Mouse (Mus musculus) hindbrain, postnatal 0 days (tissue): ENCODE results near the gene Rasgrp4. TPM values are rescaled to one million over a fixed set of nuclear protein-coding genes. Genes with fewer than 3 reads are reported as not detected.
"Not testable (repeated sequence)": the region's sequence is repeated elsewhere in the genome, so short reads cannot be mapped to it uniquely, and the experiment has no call there.

Experiments
- ATAC-seq: fragments of 200-750 bp; cut with Nextera tagmentation; 2 replicates; pipeline ENCODE4 v1.8.0; 2017; ENCODE audit warnings: mild to moderate bottlenecking, moderate TSS enrichment, moderate library complexity
- DNase-seq: peaks from one replicate; pipeline ENCODE4 v3.0.0-alpha.2; 2015; ENCODE audit warnings: low spot score
- H3K27ac ChIP-seq: fragments of 300-500 bp; sonication (generic); 2 replicates; pipeline ENCODE4 v1.5.1; 2014; ENCODE audit warnings: mild to moderate bottlenecking
- H3K27me3 ChIP-seq: fragments of 300-500 bp; sonication (generic); 2 replicates; pipeline ENCODE4 v1.6.1; 2014; ENCODE audit warnings: low read length, mixed read lengths; ENCODE audit not compliant: insufficient read depth
- H3K36me3 ChIP-seq: fragments of 300-500 bp; sonication (generic); 2 replicates; pipeline ENCODE4 v1.6.1; 2014; ENCODE audit warnings: low read length, mixed read lengths; ENCODE audit not compliant: insufficient read depth
- H3K4me1 ChIP-seq: fragments of 300-500 bp; sonication (generic); 2 replicates; pipeline ENCODE4 v1.6.1; 2014; ENCODE audit warnings: antibody characterized with exemption, low read length, mixed read lengths; ENCODE audit not compliant: insufficient read depth
- H3K4me2 ChIP-seq: fragments of 300-500 bp; sonication (generic); 2 replicates; pipeline ENCODE4 v1.6.1; 2014; ENCODE audit warnings: low read depth, mild to moderate bottlenecking, low read length, moderate library complexity, mixed read lengths
- H3K4me3 ChIP-seq: fragments of 300-500 bp; sonication (generic); 2 replicates; pipeline ENCODE4 v1.5.1; 2014; ENCODE audit warnings: low read length
- H3K9ac ChIP-seq: fragments of 300-500 bp; sonication (generic); replicated peaks from 2 replicates; pipeline ENCODE4 v1.6.1; 2014; ENCODE audit warnings: mild to moderate bottlenecking, low read length, moderate library complexity, mixed read lengths
- H3K9me3 ChIP-seq: fragments of 300-500 bp; sonication (generic); 2 replicates; pipeline ENCODE4 v1.6.1; 2016; ENCODE audit warnings: low read length, mixed read lengths
- CTCF ChIP-seq: IDR thresholded peaks from 2 replicates; pipeline ENCODE4 v1.5.1; 2016; ENCODE audit warnings: antibody characterized with exemption, control low read depth, low read depth
- WGBS: fragments of 180-500 bp; shearing (Covaris S2); extraction: QIAGEN DNeasy Blood & Tissue Kit; methylation state at CpG from one replicate; pipeline ENCODE4 v1.1.7; 2014; 5-methylcytosine and 5-hydroxymethylcytosine counted together
- polyA plus RNA-seq: library from polyadenylated mRNA; unstranded; fragments of >200 nt; fragmentation: Nextera tagmentation; extraction: Ambion mirVana; gene quantifications from 2 replicates; pipeline ENCODE4 v1.2.1, GENCODE M21; 2015
- total RNA-seq: library from RNA; depleted of rRNA; stranded (reverse); fragments of >200 nt; gene quantifications from 2 replicates; pipeline ENCODE4 v1.2.3, GENCODE M21; 2014; rRNA removed

The Rasgrp4 gene
- total and polyA plus RNA-seq, 2 experiments from 2014 or later = 1.3 to 3.3 TPM

DNA sequence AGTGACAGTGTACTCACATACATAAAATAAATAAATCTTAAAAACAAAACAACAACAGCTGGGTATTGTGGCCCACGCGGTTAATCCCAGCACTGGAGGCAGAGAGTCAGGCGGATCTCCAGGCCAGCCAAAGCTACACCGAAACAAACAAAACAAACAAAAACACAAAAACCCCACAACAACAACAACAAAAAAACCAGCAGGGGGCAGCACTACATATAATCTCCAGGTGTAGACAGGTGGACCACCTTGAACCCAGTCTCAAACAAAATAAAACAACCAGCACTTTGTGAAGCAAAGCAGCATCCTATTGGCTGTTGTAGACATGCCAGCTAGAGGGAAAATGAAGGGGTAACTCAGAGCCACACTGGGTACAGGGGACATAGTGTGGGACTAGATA is 43.5 kb downstream of the Rasgrp4 start:
- WGBS = 85% methylated on average over 4 of the region's 4 CpGs
- no peak overlapping the region for H3K4me3 ChIP-seq
- ATAC-seq (no peak), DNase-seq (no peak)
- no peak overlapping the region for H3K9ac ChIP-seq
- H3K27ac ChIP-seq = no peak overlapping the region
- peak; percentile 37; the same call in 1 of the 2 replicates for TF ChIP-seq CTCF
- H3K36me3 ChIP-seq = peaks cover 32% of the 10 kb centered on the region
- peaks cover 10% of the 10 kb centered on the region for H3K4me1 ChIP-seq
- H3K27me3 ChIP-seq = peaks cover 12% of the 10 kb centered on the region; the same call in 1 of the 2 replicates
- H3K4me2 ChIP-seq = no peak overlapping the region
- H3K9me3 ChIP-seq = no peaks in the 10 kb centered on the region

- TF ChIP-seq CTCF = no peak
- H3K9ac ChIP-seq = peak overlapping the region; percentile 73
- no peaks in the 10 kb centered on the region for H3K9me3 ChIP-seq
- ATAC-seq = no peak
- H3K27ac ChIP-seq = no peak overlapping the region
- DNase-seq = no peak
- H3K27me3 ChIP-seq = 0 out of 2 replicates have a peak, but pooled peaks cover under 1% of the 10 kb centered on the region
- H3K36me3 ChIP-seq = peaks cover 22% of the 10 kb centered on the region
- peak overlapping the region; percentile 49 for H3K4me3 ChIP-seq
- WGBS = 59% methylated on average over 7 of the region's 7 CpGs
- peak overlapping the region; percentile 85 for H3K4me2 ChIP-seq
- peaks cover 10% of the 10 kb centered on the region for H3K4me1 ChIP-seq
Observed at GRCm38 (mm10) chr7:29179323-29179722, 44.7 kb downstream of the Rasgrp4 start.

DNA sequence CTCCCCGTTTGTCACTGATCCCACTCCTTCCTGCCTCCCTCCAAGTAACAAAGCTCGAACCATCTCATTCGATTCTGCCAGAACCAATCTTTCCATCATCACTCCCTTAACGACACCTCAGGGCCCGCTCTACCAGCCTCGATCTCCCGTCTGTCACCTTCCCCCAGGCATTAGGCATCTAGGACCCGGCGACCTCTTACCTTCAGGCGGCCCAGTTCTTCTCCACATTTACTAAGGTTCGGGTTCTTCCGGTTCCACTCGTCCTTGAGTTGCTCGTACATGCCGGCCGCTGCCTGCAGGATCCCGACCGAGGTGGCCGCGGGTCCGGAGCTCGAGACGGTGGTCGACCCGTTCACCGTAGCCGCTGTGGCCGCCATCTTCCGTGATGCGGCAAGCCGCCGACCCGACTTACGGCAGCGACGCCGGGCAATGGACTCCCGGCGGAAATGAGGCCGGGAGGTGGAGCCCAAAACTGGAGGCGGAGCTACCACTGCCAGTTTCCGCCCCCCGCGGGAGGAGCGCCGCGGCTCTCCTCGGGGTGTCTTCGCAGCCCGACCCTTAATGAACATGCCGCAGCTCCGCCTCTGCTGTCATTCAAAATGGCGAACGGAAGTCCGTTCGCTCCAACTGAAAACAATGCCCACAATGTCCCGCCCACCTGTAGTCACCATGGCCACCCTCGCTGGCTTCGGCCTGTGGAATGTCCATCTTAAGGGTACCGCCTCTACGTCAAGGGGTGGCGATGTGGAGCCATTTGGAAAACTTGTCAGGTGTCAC is 45.6 kb downstream of the Rasgrp4 start, which contains the start of gene Psmd8:
Gene Psmd8 (minus strand): TSS at position 625 of the 777 bp plus-strand sequence.
- no peaks in the 10 kb centered on the region for H3K9me3 ChIP-seq
- H3K27ac ChIP-seq = peak within 1 kb of the TSS; percentile 76
- H3K27me3 ChIP-seq = no peaks in the 10 kb centered on the region
- H3K4me2 ChIP-seq = peak within 1 kb of the TSS; percentile 85
- ATAC-seq (peak; percentile 98), DNase-seq (peak; percentile 99)
- TF ChIP-seq CTCF = peak; percentile 62
- peak within 1 kb of the TSS; percentile 49 for H3K4me3 ChIP-seq
- peaks cover 13% of the 10 kb centered on the region for H3K36me3 ChIP-seq
- peak within 1 kb of the TSS; percentile 73 for H3K9ac ChIP-seq
- H3K4me1 ChIP-seq = peaks cover 10% of the 10 kb centered on the region
- under 1% methylated on average over 62 of the region's 62 CpGs for WGBS

- H3K9ac ChIP-seq = no peak overlapping the region
- peak overlapping the region; percentile 49 for H3K4me3 ChIP-seq
- peaks cover 10% of the 10 kb centered on the region for H3K4me1 ChIP-seq
- no peak for TF ChIP-seq CTCF
- 45% methylated on average over 5 of the region's 5 CpGs for WGBS
- peak overlapping the region; percentile 62; the same call in 1 of the 2 replicates for H3K27ac ChIP-seq
- peaks cover 7% of the 10 kb centered on the region for H3K36me3 ChIP-seq
- H3K4me2 ChIP-seq = peak overlapping the region; percentile 85
- no peak for ATAC-seq
- no peaks in the 10 kb centered on the region for H3K27me3 ChIP-seq
- no peaks in the 10 kb centered on the region for H3K9me3 ChIP-seq
- no peak for DNase-seq
Observed at GRCm38 (mm10) chr7:29180854-29181236, 46.2 kb downstream of the Rasgrp4 start.

DNA sequence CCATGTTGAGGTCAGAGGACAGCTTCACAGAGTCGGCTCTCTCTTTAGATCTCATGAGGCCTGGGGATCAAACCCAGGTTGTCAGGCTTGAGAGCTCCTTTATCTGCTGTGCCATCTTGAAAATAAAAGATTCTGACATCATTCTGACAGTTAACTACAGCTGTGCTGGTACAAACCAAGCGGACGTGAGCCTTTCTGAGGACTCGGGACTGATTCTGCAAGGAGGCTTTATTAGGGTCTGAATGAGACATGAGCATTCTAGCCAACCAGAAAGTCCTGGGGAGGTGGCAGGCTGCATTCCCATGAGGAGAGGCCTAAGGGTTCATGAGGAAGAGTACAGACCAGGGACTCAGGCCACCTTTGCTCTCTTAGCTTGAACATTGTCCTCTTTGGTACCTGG is 46.7 kb downstream of the Rasgrp4 start:
- not testable (repeated sequence) for H3K4me3 ChIP-seq, H3K4me1 ChIP-seq, H3K9me3 ChIP-seq, H3K9ac ChIP-seq, H3K4me2 ChIP-seq, H3K27me3 ChIP-seq, ATAC-seq, DNase-seq, H3K36me3 ChIP-seq
- WGBS = 88% methylated on average over 4 of the region's 4 CpGs
- H3K27ac ChIP-seq = peak overlapping the region; percentile 62; the same call in 1 of the 2 replicates

GRCm38 (mm10) chr7:29194230-29194629 is 59.6 kb downstream of the Rasgrp4 start:
- H3K9me3 ChIP-seq, H3K9ac ChIP-seq, H3K27me3 ChIP-seq, H3K4me1 ChIP-seq, DNase-seq, H3K4me3 ChIP-seq, H3K4me2 ChIP-seq, ATAC-seq, H3K27ac ChIP-seq, H3K36me3 ChIP-seq: not testable (repeated sequence)
- WGBS = 100% methylated on average over 1 of the region's 1 CpGs

GRCm38 (mm10) chr7:29202577-29202976 is 67.9 kb downstream of the Rasgrp4 start:
- Histone ChIP-seq H3K9ac (no peak overlapping the region), H3K9me3 (no peaks in the 10 kb centered on the region), H3K36me3 (no peaks in the 10 kb centered on the region), H3K27me3 (no peaks in the 10 kb centered on the region), H3K4me1 (no peaks in the 10 kb centered on the region), H3K4me2 (no peak overlapping the region), H3K4me3 (no peak overlapping the region), H3K27ac (no peak overlapping the region)
- DNase-seq (no peak), ATAC-seq (no peak)
- TF ChIP-seq CTCF = no peak
- WGBS = 86% methylated on average over 6 of the region's 6 CpGs

Other genes with a start within 250 kb of the Rasgrp4 start
- 81.3 and 85.7 TPM in 2 replicates for gene Actn4, start 172.5 kb upstream of the Rasgrp4 start, total RNA-seq
- 114 and 115 TPM in 2 replicates for gene Actn4, start 172.5 kb upstream of the Rasgrp4 start, polyA plus RNA-seq
- gene Eif3k, start 153.0 kb upstream of the Rasgrp4 start, total RNA-seq = 347 and 472 TPM in 2 replicates
- gene Eif3k, start 153.0 kb upstream of the Rasgrp4 start, polyA plus RNA-seq = 309 TPM in 2 replicates
- 4.1 and 5.8 TPM in 2 replicates for gene Map4k1, start 152.8 kb upstream of the Rasgrp4 start, total RNA-seq
- gene Map4k1, start 152.8 kb upstream of the Rasgrp4 start, polyA plus RNA-seq = 12.5 and 15.0 TPM in 2 replicates
- 3.8 and 5.0 TPM in 2 replicates for gene Ryr1, start 9.7 kb upstream of the Rasgrp4 start, total RNA-seq
- 11.4 and 12.5 TPM in 2 replicates for gene Ryr1, start 9.7 kb upstream of the Rasgrp4 start, polyA plus RNA-seq
- gene Fam98c, start 21.4 kb downstream of the Rasgrp4 start, total RNA-seq = 48.7 and 67.4 TPM in 2 replicates
- 51.8 and 54.3 TPM in 2 replicates for gene Fam98c, start 21.4 kb downstream of the Rasgrp4 start, polyA plus RNA-seq
- 0.73 and 0.75 TPM in 2 replicates for gene Ggn, start 35.4 kb downstream of the Rasgrp4 start, total RNA-seq
- 0.41 and 0.74 TPM in 2 replicates for gene Ggn, start 35.4 kb downstream of the Rasgrp4 start, polyA plus RNA-seq
- gene Spred3, start 35.6 kb downstream of the Rasgrp4 start, total RNA-seq = 27.4 and 30.8 TPM in 2 replicates
- gene Spred3, start 35.6 kb downstream of the Rasgrp4 start, polyA plus RNA-seq = 11.1 and 11.2 TPM in 2 replicates
- gene Psmd8, start 45.9 kb downstream of the Rasgrp4 start, total RNA-seq = 320 and 323 TPM in 2 replicates
- 285 and 286 TPM in 2 replicates for gene Psmd8, start 45.9 kb downstream of the Rasgrp4 start, polyA plus RNA-seq
- gene Catsperg1, start 79.2 kb downstream of the Rasgrp4 start, total RNA-seq = 1.8 and 2.4 TPM in 2 replicates
- 0.95 and 1.9 TPM in 2 replicates for gene Catsperg1, start 79.2 kb downstream of the Rasgrp4 start, polyA plus RNA-seq
- 5.2 and 6.1 TPM in 2 replicates for gene Kcnk6, start 97.7 kb downstream of the Rasgrp4 start, total RNA-seq
- gene Kcnk6, start 97.7 kb downstream of the Rasgrp4 start, polyA plus RNA-seq = 0.92 and 1.5 TPM in 2 replicates
- gene Yif1b, start 103.5 kb downstream of the Rasgrp4 start, total RNA-seq = 125 and 131 TPM in 2 replicates
- 122 and 130 TPM in 2 replicates for gene Yif1b, start 103.5 kb downstream of the Rasgrp4 start, polyA plus RNA-seq
- not detected in 2 replicates for gene 2200002D01Rik, start 113.6 kb downstream of the Rasgrp4 start, total RNA-seq
- gene 2200002D01Rik, start 113.6 kb downstream of the Rasgrp4 start, polyA plus RNA-seq = 0.91 and 1.4 TPM in 2 replicates
- gene Spint2, start 147.1 kb downstream of the Rasgrp4 start, total RNA-seq = 33.4 and 38.6 TPM in 2 replicates
- gene Spint2, start 147.1 kb downstream of the Rasgrp4 start, polyA plus RNA-seq = 123 and 133 TPM in 2 replicates
- gene Ppp1r14a, start 154.5 kb downstream of the Rasgrp4 start, total RNA-seq = 3.4 and 8.4 TPM in 2 replicates
- gene Ppp1r14a, start 154.5 kb downstream of the Rasgrp4 start, polyA plus RNA-seq = 3.2 and 3.4 TPM in 2 replicates
- gene Dpf1, start 169.1 kb downstream of the Rasgrp4 start, total RNA-seq = 131 and 158 TPM in 2 replicates
- gene Dpf1, start 169.1 kb downstream of the Rasgrp4 start, polyA plus RNA-seq = 105 and 111 TPM in 2 replicates